Comparison of ENCODE assay signal across 14 mouse cellular contexts in genomic region chr5:36867561-36867960, GRCm38 (mm10). TPM values are rescaled to one million over a fixed set of nuclear protein-coding genes. Genes with fewer than 3 reads are reported as not detected.
DNase-seq lines count a peak whose midpoint lies in the region; ATAC-seq and TF ChIP-seq lines count a peak whose summit lies in the region.
"Had no signal": no experiment of that assay in that cellular context is flagged by ENCODE, and none has a peak within 500 bp of the region (broad histone marks: within the 10 kb centered on the region; RNA-seq: fewer than 3 reads in every experiment).

No protein-coding gene starts in this region.

- no peak for TF ChIP-seq CTCF in left cerebral cortex, adult 2 months (IDR thresholded peaks at IDR 0.05)
- no peak for TF ChIP-seq CTCF in olfactory bulb, adult 2 months (IDR thresholded peaks at IDR 0.05; ENCODE audit: insufficient read depth, low read depth, low read length)

- WGBS in hindbrain, embryonic 14.5 days: 3% methylated on average over 6 of the region's 6 CpGs
- WGBS in olfactory bulb, adult 2 months: 21% methylated on average over 6 of the region's 6 CpGs

- H3K9me3 ChIP-seq in hindbrain, embryonic 14.5 days (ENCODE audit: control insufficient read depth, low read length): 0 out of 2 replicates have a peak, but pooled peaks cover 4% of the 10 kb centered on the region

- TF ChIP-seq POLR2A in olfactory bulb, adult 2 months (IDR thresholded peaks at IDR 0.05; ENCODE audit: insufficient read depth, low read depth, low read length): no peak

- H3K4me1 ChIP-seq in hindbrain, embryonic 14.5 days (replicated peaks; ENCODE audit: control insufficient read depth, insufficient read depth, low read length): no peaks in the 10 kb centered on the region; the same call in 1 of the 2 replicates
- peaks cover 13% of the 10 kb centered on the region for H3K4me1 ChIP-seq in olfactory bulb, adult 2 months (ENCODE audit: control insufficient read depth, insufficient read depth, low read length)

- no peak for DNase-seq in left cerebral cortex, adult 2 months (ENCODE audit: extremely low spot score in 1 of 2, low spot score in 2 of 2)
- no peak for DNase-seq in left cerebral cortex, postnatal 25 days (ENCODE audit: low spot score in 2 of 2)
- DNase-seq in cerebellum, adult 9-11 months: peak; percentile 66
- no peak for DNase-seq in hindbrain, embryonic 14.5 days (ENCODE audit: low spot score)
- no peak for DNase-seq in kidney, adult 8-10 months
- no peak for DNase-seq in spleen, adult 18-20 months
- DNase-seq: gastrocnemius, adult 2 months; kidney, postnatal 36 days had no signal

- no peak for ATAC-seq in hindbrain, embryonic 14.5 days (ENCODE audit: low FRiP score)
- ATAC-seq: intestine, postnatal 0 days; lung, postnatal 0 days had no signal

- H3K9ac ChIP-seq in hindbrain, embryonic 14.5 days: peak overlapping the region; percentile 81

- H3K4me3 ChIP-seq in left cerebral cortex, adult 2 months: peak overlapping the region; percentile 71
- peak overlapping the region; percentile 63 for H3K4me3 ChIP-seq in hindbrain, embryonic 14.5 days (replicated peaks; ENCODE audit: low read length)
- peak overlapping the region; percentile 53 for H3K4me3 ChIP-seq in olfactory bulb, adult 2 months (ENCODE audit: insufficient read depth, low read depth, low read length)

- peak overlapping the region; percentile 88 for H3K27ac ChIP-seq in left cerebral cortex, adult 2 months
- H3K27ac ChIP-seq in hindbrain, embryonic 14.5 days: no peak overlapping the region
- H3K27ac ChIP-seq in olfactory bulb, adult 2 months (ENCODE audit: insufficient read depth, low read depth, low read length): no peak overlapping the region
- H3K27ac ChIP-seq: gastrocnemius, adult 2 months had no signal

- intact Hi-C loops in left cerebral cortex, adult 2 months (cut with DNase I): loop anchor here (1.0 kb wide), 1 partner anchor 78 kb away; no protein-coding TSS in a partner anchor
- intact Hi-C loops in left cerebral cortex, postnatal 25 days (cut with DNase I): no loop called here

- H3K36me3 ChIP-seq in hindbrain, embryonic 14.5 days (replicated peaks; ENCODE audit: control insufficient read depth, insufficient read depth): no peaks in the 10 kb centered on the region

- H3K27me3 ChIP-seq in hindbrain, embryonic 14.5 days (ENCODE audit: control insufficient read depth, insufficient read depth, low read length): peaks cover 64% of the 10 kb centered on the region

- peak overlapping the region; percentile 77 for H3K4me2 ChIP-seq in hindbrain, embryonic 14.5 days (replicated peaks)

RNA-seq across cellular contexts. Expression of gene Ppp2r2c, which starts 0.8 kb away (rescaled TPM):
- total RNA-seq in left cerebral cortex, adult 2 months (2021): 100 to 1,000 TPM; 448 to 462 TPM
- total RNA-seq in left cerebral cortex, postnatal 25 days (2021): 100 to 1,000 TPM; 500 to 508 TPM
- polyA plus RNA-seq in hindbrain, embryonic 14.5 days (2014; fragmentation: Nextera tagmentation; extraction: Ambion mirVana): 63.6 and 78.4 TPM in 2 replicates
- 124 TPM in 1 of 2 replicates, not detected in the other for polyA plus RNA-seq in olfactory bulb, adult 2 months (2012; ENCODE audit: insufficient read depth, insufficient read length, low replicate concordance, missing spikeins)
- total RNA-seq: megakaryocyte-erythroid progenitor cell, adult 5-6 weeks had no signal
- polyA plus RNA-seq: heart, embryonic 14.5 days; liver, adult 2 months; lung, postnatal 0 days had no signal

RNA-seq across cellular contexts. Expression of gene Man2b2, which starts 37.1 kb away (rescaled TPM):
- 10 to 100 TPM; 25.3 to 25.8 TPM for total RNA-seq in left cerebral cortex, adult 2 months (2021)
- total RNA-seq in left cerebral cortex, postnatal 25 days (2021): 10 to 100 TPM; 26.4 to 28.5 TPM
- 13.0 and 13.9 TPM in 2 replicates for polyA plus RNA-seq in hindbrain, embryonic 14.5 days (2014; fragmentation: Nextera tagmentation; extraction: Ambion mirVana)
- not detected in 2 replicates for polyA plus RNA-seq in olfactory bulb, adult 2 months (2012; ENCODE audit: insufficient read depth, insufficient read length, low replicate concordance, missing spikeins)
